Mouse (Mus musculus) E14TG2a.4 (cell line): Measurements from ENCODE around the gene Zbtb20.

Source experiments
- CTCF ChIP-seq: conservative IDR thresholded peaks from 2 replicates; pipeline ENCODE4 v1.5.1; 2014; ENCODE audit warnings: low read length
- POU5F1 ChIP-seq: IDR thresholded peaks from 2 replicates; pipeline ENCODE4 v1.6.1; 2014; ENCODE audit warnings: low read length, borderline replicate concordance

DNA sequence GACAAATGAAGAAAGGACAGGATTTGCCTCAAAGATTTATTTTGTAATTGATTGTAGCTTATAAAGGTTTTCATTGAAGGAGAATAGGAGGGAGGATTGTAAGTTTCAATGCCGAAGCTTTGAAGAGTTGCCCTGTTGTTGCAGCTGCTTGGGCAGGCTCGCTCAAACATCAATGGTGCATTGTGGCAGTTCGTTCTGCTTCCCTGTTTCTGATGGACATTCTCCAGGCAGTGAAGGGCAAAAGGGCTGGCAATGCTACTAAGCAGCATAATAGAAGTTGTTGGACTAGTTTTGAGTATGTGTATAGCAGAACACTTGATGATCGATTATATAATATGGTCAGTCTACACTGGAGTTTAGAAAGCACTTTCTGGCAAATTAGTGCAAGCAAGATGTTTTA lies 71.3 kb downstream of the Zbtb20 start:
- TF ChIP-seq CTCF, result no peak
- TF ChIP-seq POU5F1, result no peak
